Mouse (Mus musculus) liver, embryonic 12.5 days (tissue): ENCODE measurements around the gene Pgf. TPM values are rescaled to one million over a fixed set of nuclear protein-coding genes. Genes with fewer than 3 reads are reported as not detected.

Experiments
- ATAC-seq: fragments of 200-750 bp; cut with Nextera tagmentation; 2 replicates; pipeline ENCODE4 v1.8.0; 2017; ENCODE audit warnings: moderate number of reproducible peaks, mild to moderate bottlenecking, moderate library complexity
- H3K27ac ChIP-seq: fragments of 300-500 bp; sonication (generic); 2 replicates; pipeline ENCODE4 v1.5.1; 2016; ENCODE audit warnings: mild to moderate bottlenecking
- H3K27me3 ChIP-seq: fragments of 300-500 bp; sonication (generic); replicated peaks from 2 replicates; pipeline ENCODE4 v1.6.1; 2016; ENCODE audit warnings: mild to moderate bottlenecking, moderate library complexity
- H3K36me3 ChIP-seq: fragments of 300-500 bp; sonication (generic); 2 replicates; pipeline ENCODE4 v1.6.1; 2016; ENCODE audit warnings: mild to moderate bottlenecking, moderate library complexity
- H3K4me1 ChIP-seq: fragments of 300-500 bp; sonication (generic); 2 replicates; pipeline ENCODE4 v1.6.1; 2016
- H3K4me2 ChIP-seq: fragments of 300-500 bp; sonication (generic); 2 replicates; pipeline ENCODE4 v1.6.1; 2016; ENCODE audit warnings: mild to moderate bottlenecking, moderate library complexity
- H3K4me3 ChIP-seq: fragments of 300-500 bp; sonication (generic); 2 replicates; pipeline ENCODE4 v1.5.1; 2016; ENCODE audit warnings: mild to moderate bottlenecking, moderate library complexity
- H3K9ac ChIP-seq: fragments of 300-500 bp; sonication (generic); 2 replicates; pipeline ENCODE4 v1.6.1; 2016; ENCODE audit warnings: mild to moderate bottlenecking, moderate library complexity
- H3K9me3 ChIP-seq: fragments of 300-500 bp; sonication (generic); replicated peaks from 2 replicates; pipeline ENCODE4 v1.6.1; 2016; ENCODE audit warnings: mild to moderate bottlenecking, moderate library complexity
- WGBS: fragments of 180-500 bp; shearing (Covaris S2); methylation state at CpG from one replicate; pipeline ENCODE4 v1.1.7; 2016; ENCODE audit not compliant: insufficient replicate concordance; 5-methylcytosine and 5-hydroxymethylcytosine counted together
- polyA plus RNA-seq: library from polyadenylated mRNA; unstranded; fragments of >200 nt; fragmentation: Nextera tagmentation; extraction: Ambion mirVana; gene quantifications from 2 replicates; pipeline ENCODE4 v1.2.1, GENCODE M21; 2016

Pgf gene
- polyA plus RNA-seq, 1 experiment from 2014 or later = 0.97 TPM

DNA sequence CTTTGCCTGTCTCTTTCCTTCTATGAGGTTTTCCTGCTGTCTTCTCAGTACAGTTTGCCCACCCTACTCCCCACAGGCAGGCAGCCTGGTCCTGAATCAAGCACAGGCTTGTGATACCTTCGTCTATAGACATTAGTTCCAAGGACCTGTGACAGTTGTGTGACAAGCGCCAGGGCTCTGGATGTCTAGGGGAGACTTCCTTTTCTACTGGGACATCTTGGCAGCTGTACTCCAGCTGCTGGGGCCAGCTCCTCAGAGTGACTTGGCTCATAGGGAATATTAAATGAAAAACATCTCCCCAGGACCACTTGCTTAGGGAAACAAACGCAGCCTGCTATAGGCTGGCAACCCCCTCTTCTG lies 6.7 kb downstream of the Pgf start:
- ATAC-seq = no peak
- Histone ChIP-seq H3K4me1 (peaks cover 11% of the 10 kb centered on the region), H3K9me3 (no peaks in the 10 kb centered on the region), H3K27me3 (peaks cover 62% of the 10 kb centered on the region), H3K9ac (no peak overlapping the region), H3K27ac (no peak overlapping the region), H3K4me2 (no peak overlapping the region), H3K36me3 (no peaks in the 10 kb centered on the region), H3K4me3 (no peak overlapping the region)
- WGBS = 55% methylated on average over 3 of the region's 3 CpGs

DNA sequence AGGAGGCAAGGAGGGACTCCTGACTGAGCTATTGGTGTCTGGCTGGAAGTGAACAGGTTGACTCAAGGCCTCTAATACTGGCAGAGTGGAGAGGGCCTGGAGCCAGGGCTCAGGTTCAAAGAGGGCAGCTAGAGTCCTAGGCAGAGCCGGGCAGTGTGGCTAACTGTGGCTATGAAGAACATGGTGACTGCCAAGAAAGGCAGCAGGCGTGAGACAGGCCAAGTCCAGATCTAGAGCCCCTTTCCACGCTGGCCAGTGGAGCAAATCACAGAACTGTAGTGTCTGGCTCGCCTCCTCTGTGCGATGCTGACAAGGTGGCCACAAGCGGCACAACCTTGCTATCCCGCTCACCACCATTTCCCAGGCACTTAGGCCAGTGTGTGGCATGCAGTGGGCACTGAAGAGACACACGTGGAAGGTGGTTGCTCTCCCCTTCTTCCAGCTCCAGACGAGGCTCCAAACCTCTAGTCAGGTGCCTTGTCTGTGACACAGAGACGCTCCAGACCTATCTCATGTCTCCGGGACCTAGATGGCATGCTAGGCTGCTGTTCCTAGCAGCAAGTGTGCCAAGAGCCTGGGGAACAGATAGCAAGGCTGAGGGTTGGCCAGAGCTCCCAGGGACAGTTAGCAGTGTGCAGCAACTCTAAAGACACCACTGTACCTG lies 7.2 kb downstream of the Pgf start:
- Histone ChIP-seq H3K4me3 (no peak overlapping the region), H3K4me1 (peaks cover 8% of the 10 kb centered on the region), H3K36me3 (no peaks in the 10 kb centered on the region), H3K9ac (no peak overlapping the region), H3K27me3 (peaks cover 57% of the 10 kb centered on the region), H3K4me2 (no peak overlapping the region), H3K27ac (no peak overlapping the region), H3K9me3 (no peaks in the 10 kb centered on the region)
- no peak for ATAC-seq
- 73% methylated on average over 11 of the region's 11 CpGs for WGBS

DNA sequence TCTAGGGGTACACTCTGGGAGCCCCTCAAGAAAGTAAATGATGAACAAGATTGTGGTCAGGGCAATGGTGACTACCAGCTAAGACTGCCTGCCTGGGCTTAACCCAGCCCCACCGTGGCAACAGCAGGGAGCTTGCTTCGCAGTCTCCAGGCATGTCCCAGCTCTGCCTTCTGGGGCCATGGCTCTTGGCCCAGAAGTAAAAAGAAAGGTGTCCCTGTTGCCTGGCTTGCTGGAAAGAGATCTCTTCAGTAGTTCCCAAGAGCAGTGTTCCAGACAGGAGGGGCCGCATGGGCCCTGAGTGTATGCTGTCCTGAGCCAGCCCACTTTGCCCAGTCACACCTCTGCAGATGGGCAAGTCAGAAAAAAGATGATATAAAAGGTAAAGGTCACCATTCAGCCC lies 7.7 kb downstream of the Pgf start:
- H3K27ac ChIP-seq = no peak overlapping the region
- no peak for ATAC-seq
- H3K4me1 ChIP-seq = peaks cover 8% of the 10 kb centered on the region
- no peak overlapping the region for H3K4me2 ChIP-seq
- WGBS = 64% methylated on average over 3 of the region's 3 CpGs
- H3K4me3 ChIP-seq = no peak overlapping the region
- H3K36me3 ChIP-seq = no peaks in the 10 kb centered on the region
- H3K9ac ChIP-seq = no peak overlapping the region
- peaks cover 51% of the 10 kb centered on the region for H3K27me3 ChIP-seq
- no peaks in the 10 kb centered on the region for H3K9me3 ChIP-seq

DNA sequence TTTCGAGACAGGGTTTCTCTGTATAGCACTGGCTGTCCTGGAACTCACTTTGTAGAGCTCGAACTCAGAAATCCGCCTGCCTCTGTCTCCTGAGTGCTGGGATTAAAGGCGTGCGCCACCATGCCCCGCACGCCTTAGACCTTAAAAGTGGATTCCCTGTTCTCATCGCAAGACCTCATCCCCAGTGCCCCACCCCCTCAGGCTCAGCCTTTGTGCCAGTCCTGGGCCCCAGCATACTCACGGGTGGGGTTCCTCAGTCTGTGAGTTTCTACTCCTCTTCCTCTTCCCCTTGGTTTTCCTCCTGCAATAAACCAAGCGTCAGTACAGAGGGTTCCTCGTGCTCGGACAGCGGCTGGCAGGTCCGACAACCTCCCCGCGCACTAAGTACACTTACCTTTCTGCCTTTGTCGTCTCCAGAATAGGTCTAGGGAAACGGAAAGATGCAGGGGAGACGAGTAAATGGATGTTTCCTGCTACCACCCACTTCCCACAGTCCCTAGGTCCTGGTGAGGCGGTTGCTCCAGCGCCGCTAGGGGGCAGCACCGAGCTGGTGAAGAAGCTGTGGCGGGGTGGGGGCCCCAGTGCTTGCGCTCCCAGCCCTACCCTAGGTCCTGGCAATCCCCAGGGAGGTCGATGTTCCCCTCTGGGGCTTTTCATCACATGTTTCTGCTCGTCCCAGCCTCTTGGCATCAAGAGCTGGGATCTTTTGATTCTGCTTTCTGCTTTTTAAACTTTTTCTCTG lies 8.3 kb downstream of the Pgf start:
- no peak overlapping the region for H3K27ac ChIP-seq
- H3K36me3 ChIP-seq = no peaks in the 10 kb centered on the region
- H3K4me3 ChIP-seq = peak overlapping the region; percentile 16; the same call in 1 of the 2 replicates
- peak overlapping the region; percentile 52 for H3K4me2 ChIP-seq
- ATAC-seq = peak; percentile 53; the same call in 1 of the 2 replicates
- no peaks in the 10 kb centered on the region for H3K9me3 ChIP-seq
- peaks cover 8% of the 10 kb centered on the region for H3K4me1 ChIP-seq
- H3K27me3 ChIP-seq = peaks cover 46% of the 10 kb centered on the region
- 19% methylated on average over 27 of the region's 27 CpGs for WGBS
- no peak overlapping the region; the same call in 1 of the 2 replicates for H3K9ac ChIP-seq

DNA sequence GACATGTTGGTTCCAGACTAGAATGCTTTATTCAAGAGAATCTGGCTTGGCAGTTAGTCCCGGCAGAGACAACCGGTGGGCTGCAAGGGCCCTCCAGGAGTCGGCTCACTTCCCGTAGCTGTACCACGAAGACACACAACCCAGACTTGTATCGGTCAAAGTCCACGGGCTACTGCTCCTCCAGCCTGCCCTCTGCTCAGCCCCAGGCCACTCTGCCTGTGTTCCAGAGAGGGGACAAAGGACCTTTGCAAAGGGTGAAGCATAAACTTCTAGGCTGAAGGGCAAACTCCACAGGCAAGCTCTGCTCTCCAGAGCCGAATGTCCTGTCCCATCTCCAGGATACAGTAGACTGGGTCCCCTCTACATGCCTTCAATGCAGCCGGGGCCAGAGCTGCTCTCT lies 11.0 kb downstream of the Pgf start:
- no peaks in the 10 kb centered on the region for H3K36me3 ChIP-seq
- no peak overlapping the region for H3K27ac ChIP-seq
- H3K4me3 ChIP-seq = no peak overlapping the region
- H3K9me3 ChIP-seq = no peaks in the 10 kb centered on the region
- H3K4me2 ChIP-seq = no peak overlapping the region
- H3K4me1 ChIP-seq = peaks cover 8% of the 10 kb centered on the region
- WGBS = 73% methylated on average over 9 of the region's 9 CpGs
- no peak overlapping the region for H3K9ac ChIP-seq
- ATAC-seq = no peak
- peaks cover 26% of the 10 kb centered on the region; the same call in 1 of the 2 replicates for H3K27me3 ChIP-seq

DNA sequence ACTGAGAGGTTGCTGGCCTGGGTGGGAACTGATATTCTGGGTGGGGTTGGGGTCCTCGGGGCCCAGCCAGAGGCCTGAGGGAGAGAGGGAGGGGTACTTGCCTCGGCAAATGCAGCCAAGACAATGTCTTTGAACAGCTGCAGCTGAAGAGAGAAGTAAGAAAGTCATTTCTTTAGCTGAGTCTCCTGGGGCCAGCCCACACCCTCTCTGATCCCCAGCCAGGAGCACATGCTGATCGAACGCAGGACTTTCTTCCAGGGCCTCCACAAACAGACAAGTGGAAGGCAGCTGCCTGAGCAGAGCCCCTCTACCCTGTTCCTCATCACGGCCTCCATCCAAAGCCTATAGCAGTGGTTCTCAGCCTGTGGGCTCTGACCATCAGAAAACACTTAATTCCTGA lies 12.6 kb downstream of the Pgf start:
- H3K4me2 ChIP-seq = no peak overlapping the region
- H3K27ac ChIP-seq = no peak overlapping the region
- no peaks in the 10 kb centered on the region for H3K9me3 ChIP-seq
- H3K9ac ChIP-seq = no peak overlapping the region
- 62% methylated on average over 5 of the region's 5 CpGs for WGBS
- ATAC-seq = no peak
- H3K4me1 ChIP-seq = peaks cover 8% of the 10 kb centered on the region
- H3K36me3 ChIP-seq = no peaks in the 10 kb centered on the region
- no peak overlapping the region for H3K4me3 ChIP-seq
- peaks cover 12% of the 10 kb centered on the region; the same call in 1 of the 2 replicates for H3K27me3 ChIP-seq

DNA sequence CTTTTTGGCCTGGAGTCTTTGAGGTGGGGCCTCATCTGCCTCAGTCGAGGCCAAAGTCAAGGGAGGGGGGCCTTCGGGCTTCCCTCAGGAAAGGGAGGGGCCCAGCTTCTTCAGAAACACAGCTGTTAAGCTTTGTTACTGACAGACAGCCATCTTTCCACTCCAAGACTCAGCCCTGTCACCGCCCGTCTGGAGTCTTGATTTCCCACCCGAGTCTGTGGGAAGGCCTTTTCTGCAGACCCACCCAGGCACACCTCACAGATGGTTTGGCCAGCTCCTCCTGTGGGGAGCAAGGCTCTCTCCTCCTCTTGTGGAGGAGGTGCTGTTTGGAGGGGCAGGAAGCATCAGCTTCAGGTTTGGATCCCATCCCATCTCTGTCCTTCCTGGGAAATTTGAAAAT lies 18.0 kb downstream of the Pgf start:
- ATAC-seq = no peak
- Histone ChIP-seq H3K9me3 (no peaks in the 10 kb centered on the region), H3K9ac (no peak overlapping the region), H3K4me2 (no peak overlapping the region), H3K27me3 (peaks cover 13% of the 10 kb centered on the region; the same call in 1 of the 2 replicates), H3K4me3 (no peak overlapping the region), H3K4me1 (0 out of 2 replicates have a peak, but pooled peaks cover 5% of the 10 kb centered on the region), H3K36me3 (no peaks in the 10 kb centered on the region), H3K27ac (no peak overlapping the region)
- WGBS = 56% methylated on average over 5 of the region's 5 CpGs

DNA sequence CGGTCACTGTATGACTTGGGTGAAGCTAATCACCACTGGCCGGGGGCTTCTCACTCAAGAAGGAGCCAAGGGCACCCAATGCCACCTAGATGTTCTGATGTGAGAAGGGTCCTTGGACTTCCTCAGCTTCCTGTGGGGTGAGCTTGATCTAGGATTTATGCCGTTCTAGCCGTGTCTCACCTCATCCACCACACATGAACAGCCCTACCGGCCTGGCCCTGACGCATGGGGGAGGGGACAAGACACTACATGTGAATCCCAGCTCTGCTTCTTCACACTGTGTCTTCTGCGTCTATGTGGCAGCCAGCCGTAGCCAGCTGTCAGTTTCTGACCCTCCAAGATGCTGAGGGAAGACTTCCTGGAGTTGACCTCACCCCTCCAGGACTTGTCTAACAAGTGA lies 18.8 kb downstream of the Pgf start:
- WGBS = 66% methylated on average over 8 of the region's 8 CpGs
- no peak overlapping the region for H3K4me2 ChIP-seq
- H3K9ac ChIP-seq = no peak overlapping the region
- H3K27me3 ChIP-seq = peaks cover 13% of the 10 kb centered on the region; the same call in 1 of the 2 replicates
- no peak for ATAC-seq
- no peak overlapping the region for H3K4me3 ChIP-seq
- no peaks in the 10 kb centered on the region for H3K9me3 ChIP-seq
- H3K4me1 ChIP-seq = 0 out of 2 replicates have a peak, but pooled peaks cover 5% of the 10 kb centered on the region
- H3K36me3 ChIP-seq = no peaks in the 10 kb centered on the region
- no peak overlapping the region for H3K27ac ChIP-seq

DNA sequence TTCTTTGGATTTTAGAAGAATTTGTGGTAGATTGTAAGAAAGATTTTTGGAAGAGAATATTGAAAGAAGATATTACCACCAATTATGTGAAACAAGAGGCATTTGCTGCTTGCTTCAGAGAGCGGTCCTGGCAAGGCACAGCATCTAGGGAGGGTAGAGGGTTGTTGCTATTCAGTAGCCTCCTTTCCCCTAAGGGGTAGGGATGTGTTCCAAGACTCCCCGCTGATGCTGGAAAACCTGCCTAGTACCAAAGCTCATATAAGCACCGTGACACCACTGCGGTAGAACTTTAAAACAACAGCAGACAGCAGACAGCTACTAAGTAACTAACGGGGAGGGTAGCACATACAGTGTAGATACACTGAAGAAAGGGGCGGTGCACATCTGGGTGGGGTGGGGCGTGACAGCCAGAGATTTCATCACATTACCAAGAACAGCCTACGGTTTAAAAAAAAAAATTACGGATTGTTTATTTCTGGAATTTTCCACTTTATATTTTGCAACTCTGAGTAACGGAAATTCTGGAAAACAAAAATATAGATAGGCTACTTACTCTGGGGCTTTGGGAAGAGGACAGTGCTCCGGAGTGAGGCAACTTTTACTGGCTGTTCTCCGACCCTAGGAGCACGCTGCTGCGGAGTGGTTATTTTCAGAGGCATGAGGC lies 19.7 kb downstream of the Pgf start:
- H3K9me3 ChIP-seq = no peaks in the 10 kb centered on the region
- no peaks in the 10 kb centered on the region for H3K36me3 ChIP-seq
- H3K4me3 ChIP-seq = no peak overlapping the region
- H3K27me3 ChIP-seq = peaks cover 14% of the 10 kb centered on the region; the same call in 1 of the 2 replicates
- WGBS = 71% methylated on average over 14 of the region's 14 CpGs
- H3K9ac ChIP-seq = no peak overlapping the region
- 0 out of 2 replicates have a peak, but pooled peaks cover 5% of the 10 kb centered on the region for H3K4me1 ChIP-seq
- H3K27ac ChIP-seq = no peak overlapping the region
- ATAC-seq = no peak
- H3K4me2 ChIP-seq = no peak overlapping the region

DNA sequence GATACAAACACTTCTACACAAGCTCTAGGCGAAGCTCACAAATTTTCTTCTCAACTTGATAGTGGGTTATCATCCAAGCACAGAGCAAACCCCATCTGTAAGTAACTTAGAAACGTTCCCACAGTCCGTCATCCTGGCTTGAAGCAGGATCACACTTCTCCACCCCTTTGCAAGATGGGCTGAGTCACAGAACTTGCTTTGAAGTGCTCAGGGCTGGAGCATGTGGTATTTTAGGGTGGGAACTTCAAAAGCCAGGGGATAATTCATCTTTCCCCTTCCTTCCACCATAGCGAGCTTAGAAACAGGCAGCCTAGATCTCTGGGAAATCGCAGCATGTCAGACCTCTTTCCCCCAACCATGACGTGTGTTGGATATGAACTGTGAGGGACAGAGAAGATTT lies 21.3 kb downstream of the Pgf start:
- Histone ChIP-seq H3K9ac (no peak overlapping the region), H3K4me1 (peaks cover 9% of the 10 kb centered on the region), H3K27me3 (peaks cover 17% of the 10 kb centered on the region; the same call in 1 of the 2 replicates), H3K4me2 (no peak overlapping the region), H3K27ac (no peak overlapping the region), H3K4me3 (no peak overlapping the region), H3K36me3 (no peaks in the 10 kb centered on the region), H3K9me3 (no peaks in the 10 kb centered on the region)
- 26% methylated on average over 6 of the region's 6 CpGs for WGBS
- ATAC-seq = no peak

DNA sequence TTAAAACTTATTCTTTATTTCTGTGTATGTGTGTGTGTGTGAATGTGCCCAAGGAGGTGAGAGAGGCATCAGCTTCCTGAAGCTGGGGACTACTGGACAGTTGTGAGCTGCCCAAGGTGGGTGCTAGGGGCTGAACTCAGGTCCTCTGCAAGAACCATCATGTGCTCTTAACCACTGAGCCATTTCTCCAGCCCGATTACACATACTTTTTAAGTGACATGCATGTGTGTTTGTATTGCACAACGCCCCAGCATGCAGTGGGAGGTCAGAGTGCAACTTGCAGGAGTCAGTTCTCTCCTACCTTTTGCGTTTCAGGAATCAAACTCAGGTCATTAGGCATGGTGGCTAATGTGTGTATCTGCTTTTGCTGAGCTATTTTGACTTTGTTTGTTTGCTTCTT lies 24.6 kb downstream of the Pgf start:
- Histone ChIP-seq H3K4me2 (no peak overlapping the region), H3K36me3 (no peaks in the 10 kb centered on the region), H3K9ac (no peak overlapping the region), H3K27ac (no peak overlapping the region), H3K4me3 (no peak overlapping the region), H3K9me3 (no peaks in the 10 kb centered on the region), H3K27me3 (peaks cover 49% of the 10 kb centered on the region), H3K4me1 (peaks cover 20% of the 10 kb centered on the region)
- 57% methylated on average over 3 of the region's 3 CpGs for WGBS
- peak; percentile 17; the same call in 1 of the 2 replicates for ATAC-seq
